In genomic region chr12:13303037-13303436, GRCm38 (mm10) we compare ENCODE assay signal across 20 mouse cellular contexts. TPM values are rescaled to one million over a fixed set of nuclear protein-coding genes. Genes with fewer than 3 reads are reported as not detected.
DNase-seq lines count a peak whose midpoint lies in the region; TF ChIP-seq lines count a peak whose summit lies in the region.
"Had no signal": no experiment of that assay in that cellular context is flagged by ENCODE, and none has a peak within 500 bp of the region (broad histone marks: within the 10 kb centered on the region; RNA-seq: fewer than 3 reads in every experiment).

No protein-coding gene starts in this region.

- TF ChIP-seq CTCF in layer of hippocampus, adult 2 months (conservative IDR thresholded peaks at IDR 0.05): no peak

- DNase-seq in cerebellum, adult 9-11 months: peak; percentile 7
- no peak for DNase-seq in cerebellum, postnatal 10 days
- peak in 1 of 2 experiments; percentile 39 for DNase-seq in layer of hippocampus, adult 2 months (ENCODE audit: low spot score in 2 of 2)
- no peak for DNase-seq in layer of hippocampus, postnatal 25 days (ENCODE audit: extremely low spot score in 1 of 2, low spot score in 1 of 2)
- DNase-seq in right cerebral cortex, adult 18-20 months: peak; percentile 39
- DNase-seq in right cerebral cortex, postnatal 36 days (ENCODE audit: low spot score in 2 of 2): no peak
- DNase-seq in gastrocnemius, postnatal 25 days: no peak
- DNase-seq: adrenal gland, postnatal 36 days; cerebellum, adult 18-20 months; kidney, adult 2 months; left cerebral cortex, postnatal 4 days; lung, embryonic 14.5 days; thymus, postnatal 14 days had no signal

- H3K27ac ChIP-seq in layer of hippocampus, adult 2 months: peak overlapping the region; percentile 84
- H3K27ac ChIP-seq: embryonic facial prominence, embryonic 13.5 days; forebrain, embryonic 13.5 days; hindbrain, embryonic 15.5 days; kidney, postnatal 0 days; limb, embryonic 15.5 days; liver, embryonic 14.5 days; midbrain, embryonic 12.5 days had no signal

- no peak overlapping the region for H3K4me3 ChIP-seq in layer of hippocampus, adult 2 months
- H3K4me3 ChIP-seq: embryonic facial prominence, embryonic 13.5 days; forebrain, embryonic 13.5 days; hindbrain, embryonic 15.5 days; limb, embryonic 15.5 days; midbrain, embryonic 12.5 days had no signal

RNA-seq across cellular contexts. Expression of gene Nbas, which starts 34.1 kb away (rescaled TPM):
- total RNA-seq in layer of hippocampus, adult 2 months (2021): 10 to 100 TPM; 34.5 to 36.8 TPM
- 10 to 100 TPM; 30.7 to 33.0 TPM for total RNA-seq in layer of hippocampus, postnatal 25 days (2021)
- total RNA-seq in gastrocnemius, postnatal 25 days (2021): 10 to 100 TPM; 15.8 to 17.2 TPM

RNA-seq across cellular contexts. Expression of gene Ddx1, which starts 54.0 kb away (rescaled TPM):
- 100 to 1,000 TPM; 115 to 126 TPM for total RNA-seq in layer of hippocampus, adult 2 months (2021)
- 100 to 1,000 TPM; 123 to 138 TPM for total RNA-seq in layer of hippocampus, postnatal 25 days (2021)
- 100 to 1,000 TPM in 1 of 2 experiments, 10 to 100 TPM in 1; 99.4 to 101 TPM for total RNA-seq in gastrocnemius, postnatal 25 days (2021)

Comparison
In these comparisons a context has a peak if more than half of its experiments do, and no peak if none do; other contexts are left out.
1. DNase-seq: peak in cerebellum, adult 9-11 months (single experiment) and right cerebral cortex, adult 18-20 months (single experiment); none in cerebellum, postnatal 10 days (0 of 2), layer of hippocampus, postnatal 25 days (0 of 2), right cerebral cortex, postnatal 36 days (0 of 2) and gastrocnemius, postnatal 25 days (single experiment).